In genomic region chr7:50362039-50362438, GRCm38 (mm10) we compare ENCODE assay signal across 29 mouse cellular contexts.
A peak's percentile ranks its signal among the peaks of the same experiment; 100 is the strongest.
DNase-seq lines count a peak whose midpoint lies in the region; ATAC-seq and TF ChIP-seq lines count a peak whose summit lies in the region.
"Had no signal": no experiment of that assay in that cellular context is flagged by ENCODE, and none has a peak within 500 bp of the region (broad histone marks: within the 10 kb centered on the region; RNA-seq: fewer than 3 reads in every experiment).

No protein-coding gene starts in this region.

- WGBS in hindbrain, embryonic 11.5 days: 19% methylated on average over 2 of the region's 2 CpGs
- WGBS in hindbrain, embryonic 16.5 days: 7% methylated on average over 2 of the region's 2 CpGs
- 9% methylated on average over 2 of the region's 2 CpGs for WGBS in kidney, postnatal 0 days

- H3K36me3 ChIP-seq in hindbrain, embryonic 11.5 days (ENCODE audit: control insufficient read depth, insufficient read depth, low read length): no peaks in the 10 kb centered on the region
- H3K36me3 ChIP-seq in hindbrain, embryonic 16.5 days (ENCODE audit: control insufficient read depth, insufficient read depth, low read length): no peaks in the 10 kb centered on the region
- no peaks in the 10 kb centered on the region for H3K36me3 ChIP-seq in kidney, postnatal 0 days (ENCODE audit: insufficient read depth, low read length)
- H3K36me3 ChIP-seq: forebrain, embryonic 10.5 days; forebrain, embryonic 15.5 days; heart, embryonic 10.5 days; heart, embryonic 15.5 days; hindbrain, embryonic 13.5 days; liver, embryonic 12.5 days; midbrain, embryonic 13.5 days; stomach, embryonic 15.5 days had no signal

- H3K4me1 ChIP-seq in hindbrain, embryonic 11.5 days (replicated peaks; ENCODE audit: control insufficient read depth, insufficient read depth, low read length): no peaks in the 10 kb centered on the region
- no peaks in the 10 kb centered on the region for H3K4me1 ChIP-seq in hindbrain, embryonic 16.5 days (ENCODE audit: control insufficient read depth, insufficient read depth, low read depth, low read length)
- H3K4me1 ChIP-seq in kidney, postnatal 0 days (replicated peaks; ENCODE audit: insufficient read depth, low read length): no peaks in the 10 kb centered on the region
- H3K4me1 ChIP-seq: forebrain, embryonic 15.5 days; heart, embryonic 10.5 days; heart, embryonic 15.5 days; liver, embryonic 12.5 days; megakaryocyte, embryonic 14.5 days; stomach, embryonic 15.5 days had no signal

- peak; percentile 1 for DNase-seq in hindbrain, embryonic 11.5 days (ENCODE audit: low spot score)
- DNase-seq in kidney, postnatal 0 days (ENCODE audit: low spot score): peak; percentile 68
- no peak for DNase-seq in kidney, postnatal 10 days
- DNase-seq in embryo, embryonic 11 days: peak; percentile 7
- DNase-seq in retina, embryonic 14.5 days (ENCODE audit: low spot score): peak; percentile 63
- DNase-seq in lung, postnatal 10 days: no peak
- DNase-seq: adrenal gland, postnatal 25 days; cerebellum, adult 18-20 months; cerebellum, postnatal 14 days; gastrocnemius, postnatal 25 days; heart, adult 11 months; kidney, adult 8-10 months; layer of hippocampus, postnatal 36 days; left cerebral cortex, postnatal 4 days; liver, postnatal 0 days; lung, postnatal 4 days; thymus, postnatal 25 days had no signal

- no peak overlapping the region for H3K9ac ChIP-seq in hindbrain, embryonic 11.5 days (ENCODE audit: low read depth, low read length)
- no peak overlapping the region for H3K9ac ChIP-seq in hindbrain, embryonic 16.5 days (ENCODE audit: low read depth, low read length)
- H3K9ac ChIP-seq in kidney, postnatal 0 days (ENCODE audit: low read depth, low read length): no peak overlapping the region
- H3K9ac ChIP-seq: forebrain, embryonic 15.5 days; heart, embryonic 15.5 days; hindbrain, embryonic 13.5 days; liver, embryonic 12.5 days; liver, postnatal 0 days; midbrain, embryonic 13.5 days; stomach, embryonic 15.5 days had no signal

- H3K9me3 ChIP-seq in hindbrain, embryonic 11.5 days (ENCODE audit: control insufficient read depth, low read length): no peaks in the 10 kb centered on the region
- H3K9me3 ChIP-seq in hindbrain, embryonic 16.5 days (ENCODE audit: control insufficient read depth, low read length): no peaks in the 10 kb centered on the region
- H3K9me3 ChIP-seq in kidney, postnatal 0 days (replicated peaks; ENCODE audit: low read length): no peaks in the 10 kb centered on the region
- H3K9me3 ChIP-seq: forebrain, embryonic 10.5 days; forebrain, embryonic 15.5 days; heart, embryonic 10.5 days; heart, embryonic 15.5 days; hindbrain, embryonic 13.5 days; liver, embryonic 12.5 days; megakaryocyte, embryonic 14.5 days; midbrain, embryonic 13.5 days; stomach, embryonic 15.5 days had no signal

- ATAC-seq in hindbrain, embryonic 11.5 days (ENCODE audit: low FRiP score): no peak
- ATAC-seq in hindbrain, embryonic 16.5 days: no peak
- no peak for ATAC-seq in kidney, postnatal 0 days (replicated peaks; ENCODE audit: low FRiP score, low read depth)
- ATAC-seq in erythroblast, adult 5-6 weeks (replicated peaks; ENCODE audit: low FRiP score, poor library complexity, severe bottlenecking): no peak
- ATAC-seq: forebrain, embryonic 15.5 days; liver, embryonic 12.5 days; liver, postnatal 0 days; midbrain, embryonic 13.5 days; Patski had no signal

- H3K27me3 ChIP-seq in hindbrain, embryonic 11.5 days (ENCODE audit: control insufficient read depth, insufficient read depth, low read length): no peaks in the 10 kb centered on the region
- no peaks in the 10 kb centered on the region for H3K27me3 ChIP-seq in hindbrain, embryonic 16.5 days (replicated peaks; ENCODE audit: control insufficient read depth, insufficient read depth, low read length)
- H3K27me3 ChIP-seq in kidney, postnatal 0 days (ENCODE audit: insufficient read depth, low read length): no peaks in the 10 kb centered on the region
- H3K27me3 ChIP-seq: forebrain, embryonic 15.5 days; heart, embryonic 15.5 days; hindbrain, embryonic 13.5 days; liver, embryonic 12.5 days; megakaryocyte, embryonic 14.5 days; midbrain, embryonic 13.5 days; Patski; stomach, embryonic 15.5 days had no signal

- H3K27ac ChIP-seq in hindbrain, embryonic 11.5 days (ENCODE audit: low read depth, low read length): no peak overlapping the region
- H3K27ac ChIP-seq in hindbrain, embryonic 16.5 days (ENCODE audit: low read depth, low read length): no peak overlapping the region
- H3K27ac ChIP-seq in kidney, postnatal 0 days: no peak overlapping the region
- H3K27ac ChIP-seq: forebrain, embryonic 10.5 days; forebrain, embryonic 15.5 days; heart, embryonic 10.5 days; heart, embryonic 15.5 days; hindbrain, embryonic 13.5 days; liver, embryonic 12.5 days; midbrain, embryonic 13.5 days; stomach, embryonic 15.5 days had no signal

- TF ChIP-seq CTCF in kidney, postnatal 0 days (IDR thresholded peaks at IDR 0.05; ENCODE audit: low read depth): no peak

- no peak overlapping the region for H3K4me3 ChIP-seq in hindbrain, embryonic 11.5 days (ENCODE audit: low read depth, low read length)
- no peak overlapping the region for H3K4me3 ChIP-seq in hindbrain, embryonic 16.5 days (ENCODE audit: low read length)
- no peak overlapping the region for H3K4me3 ChIP-seq in kidney, postnatal 0 days (replicated peaks; ENCODE audit: low read depth, low read length)
- H3K4me3 ChIP-seq: forebrain, embryonic 10.5 days; forebrain, embryonic 15.5 days; heart, embryonic 10.5 days; heart, embryonic 15.5 days; hindbrain, embryonic 13.5 days; liver, embryonic 12.5 days; megakaryocyte, embryonic 14.5 days; midbrain, embryonic 13.5 days; stomach, embryonic 15.5 days had no signal

- no peak overlapping the region for H3K4me2 ChIP-seq in hindbrain, embryonic 11.5 days (replicated peaks; ENCODE audit: low read depth, low read length)
- H3K4me2 ChIP-seq in hindbrain, embryonic 16.5 days (ENCODE audit: low read length): no peak overlapping the region
- no peak overlapping the region for H3K4me2 ChIP-seq in kidney, postnatal 0 days (ENCODE audit: low read length)
- H3K4me2 ChIP-seq: forebrain, embryonic 15.5 days; heart, embryonic 15.5 days; hindbrain, embryonic 13.5 days; liver, embryonic 12.5 days; midbrain, embryonic 13.5 days; stomach, embryonic 15.5 days had no signal

Comparison
In these comparisons a context has a peak if more than half of its experiments do, and no peak if none do; other contexts are left out.
1. DNase-seq: peak in hindbrain, embryonic 11.5 days (single experiment), kidney, postnatal 0 days (single experiment), embryo, embryonic 11 days (single experiment) and retina, embryonic 14.5 days (single experiment); none in kidney, postnatal 10 days (single experiment) and lung, postnatal 10 days (single experiment).